Mouse (Mus musculus) natural killer cell, adult 2 months (primary cell): ENCODE results near the gene Snx9.
A peak's percentile ranks its signal among the peaks of the same experiment; 100 is the strongest.

Experiments
- DNase-seq, 2 experiments: peaks; one replicate each; pipeline ENCODE4 v3.0.0; 2022; ENCODE audit warnings: low spot score in 2 of 2

Snx9 gene

DNA sequence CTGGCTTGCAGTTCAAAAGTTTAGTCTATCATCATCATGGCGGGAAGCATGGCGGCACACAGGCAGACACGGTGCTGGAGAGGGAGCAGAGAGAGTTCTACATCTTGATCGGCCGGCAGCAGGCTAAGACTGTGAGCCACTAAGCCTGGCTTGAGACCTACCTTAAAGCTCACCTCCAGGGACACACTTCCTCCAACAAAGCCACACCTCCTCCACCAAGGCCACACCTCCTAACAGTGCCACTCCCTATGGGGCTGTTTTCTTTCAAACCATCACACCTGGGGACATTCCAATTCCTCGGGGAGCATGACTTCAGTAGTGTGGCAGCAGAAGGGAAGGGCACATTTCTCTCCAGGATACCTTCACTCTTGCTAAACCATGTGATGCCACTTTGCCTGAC lies 127.4 kb downstream of the Snx9 start:
- DNase-seq = no peak

DNA sequence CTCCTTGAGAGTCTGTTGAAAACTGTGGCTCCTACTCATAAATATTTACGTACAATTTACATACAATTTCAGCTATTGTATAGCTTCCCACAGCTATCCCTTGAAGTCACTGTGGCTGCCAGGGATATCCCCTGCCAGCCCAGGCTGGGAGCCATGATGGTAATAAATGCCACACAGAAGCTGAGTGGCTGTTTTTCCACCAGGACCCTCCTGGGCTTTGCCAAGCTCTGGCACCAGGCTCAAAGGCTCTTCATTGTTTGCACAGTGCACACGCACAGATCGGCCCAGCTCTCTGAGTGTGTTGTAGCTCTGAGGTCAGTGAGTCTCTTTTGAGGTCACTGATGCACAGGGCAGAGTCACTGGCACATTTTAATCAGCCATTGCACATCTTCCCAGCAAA lies 128.1 kb downstream of the Snx9 start:
- no peak for DNase-seq

DNA sequence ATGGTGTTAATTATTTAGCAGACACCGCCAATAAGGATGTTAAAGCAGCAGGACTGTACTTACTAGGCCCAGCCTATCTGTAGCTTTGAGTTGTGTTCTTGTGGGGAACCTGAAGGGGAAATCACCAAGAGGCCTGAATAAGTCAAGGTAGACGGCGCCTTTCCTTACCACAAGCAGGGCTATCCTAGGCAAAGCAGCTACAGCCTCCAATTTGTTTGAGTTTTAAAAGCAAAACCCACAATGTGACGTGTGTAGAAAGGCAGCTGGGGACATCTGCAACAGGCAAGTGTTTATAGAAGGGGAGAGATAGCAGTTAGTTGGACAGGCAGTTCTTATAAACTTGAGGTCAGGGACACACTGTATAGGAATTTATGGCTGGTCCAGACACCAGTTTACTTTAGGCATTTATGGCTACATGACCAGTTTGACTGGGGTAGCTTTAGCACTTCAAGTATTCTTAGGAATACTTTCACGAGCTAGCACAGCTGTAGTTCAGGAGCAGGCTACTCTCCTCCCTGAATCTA lies 129.2 kb downstream of the Snx9 start:
- no peak for DNase-seq

DNA sequence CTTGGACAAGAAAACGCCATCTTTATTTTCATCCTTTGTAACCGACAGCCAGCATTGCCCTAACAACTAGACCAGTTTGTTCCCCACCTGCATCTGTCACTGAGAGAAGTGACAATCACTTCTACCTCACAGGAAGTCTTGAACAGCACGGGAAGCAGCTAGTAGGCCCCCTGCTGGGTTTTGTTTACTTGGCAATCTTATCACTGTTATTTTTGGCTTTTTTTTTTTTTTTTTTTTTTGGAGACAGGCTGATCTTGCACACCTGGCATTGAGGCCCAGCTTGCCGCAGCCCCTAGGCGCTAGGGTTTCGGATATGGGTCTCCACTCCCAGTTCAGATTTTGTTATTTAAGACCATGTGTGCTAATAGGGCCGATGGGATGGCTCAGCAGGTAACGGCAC lies 132.4 kb downstream of the Snx9 start:
- DNase-seq = no peak

DNA sequence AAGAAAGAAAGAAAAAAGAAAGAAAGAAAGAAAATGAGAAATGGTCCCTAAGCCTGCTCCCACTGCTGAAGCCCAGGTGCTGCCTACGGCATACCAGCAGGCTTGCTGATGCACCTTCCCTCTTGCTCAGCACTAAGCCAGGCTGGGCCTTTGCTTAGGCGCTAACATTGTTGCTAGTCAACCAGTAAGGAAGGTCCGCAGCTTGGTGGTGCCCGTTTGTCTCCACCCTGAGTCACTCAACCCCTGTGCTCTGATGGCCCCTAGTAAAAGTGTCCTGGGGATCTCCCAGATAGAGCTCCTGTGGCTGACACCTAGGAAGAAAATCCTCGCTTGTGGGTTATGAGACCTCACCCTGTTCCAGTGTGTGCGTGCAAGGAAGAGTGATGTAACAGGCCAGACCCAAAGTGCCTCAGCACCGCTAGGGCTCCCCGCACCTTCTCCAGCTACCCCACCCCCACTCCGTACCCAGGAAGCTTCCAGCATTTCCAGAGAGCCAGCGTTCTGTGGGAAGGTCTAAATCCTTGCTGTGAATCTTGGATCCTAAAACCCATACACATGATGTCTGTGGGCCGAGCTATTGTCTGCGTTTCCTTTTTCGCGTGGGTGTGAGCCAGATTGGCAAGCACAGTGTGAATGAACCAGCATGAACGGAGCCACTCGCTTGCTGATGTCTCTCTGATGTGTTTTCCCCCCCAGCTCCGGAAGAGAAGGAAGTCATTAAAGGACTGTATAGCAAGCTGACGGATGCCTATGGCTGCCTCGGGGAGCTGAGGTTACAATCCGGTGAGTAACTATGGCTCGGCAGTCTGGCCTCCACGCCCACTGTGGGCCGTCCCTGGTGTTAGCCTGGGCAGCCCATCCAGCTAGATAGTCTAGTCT lies 134.2 kb downstream of the Snx9 start:
- DNase-seq = peak; percentile 71 to 85

DNA sequence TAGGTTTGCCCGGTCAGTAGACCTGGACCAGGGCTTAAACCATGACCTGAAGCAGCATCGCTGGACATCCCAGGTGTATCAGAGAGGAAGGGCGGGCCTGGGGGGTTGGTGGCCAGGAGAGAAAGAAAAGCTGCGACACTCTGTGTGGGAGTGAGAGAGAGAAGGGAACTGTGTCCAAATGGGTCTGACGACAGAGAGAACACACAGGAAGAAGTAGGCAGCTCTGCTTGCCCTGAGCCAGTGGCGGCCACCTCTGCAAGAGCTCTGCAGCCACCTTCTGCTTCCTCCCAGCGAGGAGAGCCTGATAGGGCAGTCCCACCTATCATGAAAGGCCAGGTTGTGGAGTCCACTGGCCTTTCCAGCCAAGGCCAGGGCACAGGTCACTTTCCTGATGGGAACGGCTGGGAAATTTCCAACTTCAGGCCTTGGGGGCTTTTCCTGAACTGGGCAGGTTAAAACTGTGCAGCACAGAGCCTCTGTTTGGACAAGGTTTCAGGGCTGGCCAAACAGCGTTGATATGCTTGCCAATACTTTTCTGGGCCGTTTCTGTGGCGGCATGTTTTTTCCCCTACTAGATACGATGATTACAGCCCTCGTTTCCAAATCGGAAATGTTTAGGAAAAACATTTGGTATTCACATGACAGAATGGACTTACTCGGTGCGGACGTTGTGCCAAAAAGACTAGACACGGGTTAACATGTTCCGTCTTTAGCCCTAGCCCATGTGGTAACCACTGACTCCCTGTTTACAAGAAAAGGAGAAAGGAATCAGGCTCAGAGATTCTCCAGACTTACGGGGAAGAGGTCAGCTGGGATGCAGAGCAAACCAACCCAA lies 135.3 kb downstream of the Snx9 start:
- DNase-seq = no peak

DNA sequence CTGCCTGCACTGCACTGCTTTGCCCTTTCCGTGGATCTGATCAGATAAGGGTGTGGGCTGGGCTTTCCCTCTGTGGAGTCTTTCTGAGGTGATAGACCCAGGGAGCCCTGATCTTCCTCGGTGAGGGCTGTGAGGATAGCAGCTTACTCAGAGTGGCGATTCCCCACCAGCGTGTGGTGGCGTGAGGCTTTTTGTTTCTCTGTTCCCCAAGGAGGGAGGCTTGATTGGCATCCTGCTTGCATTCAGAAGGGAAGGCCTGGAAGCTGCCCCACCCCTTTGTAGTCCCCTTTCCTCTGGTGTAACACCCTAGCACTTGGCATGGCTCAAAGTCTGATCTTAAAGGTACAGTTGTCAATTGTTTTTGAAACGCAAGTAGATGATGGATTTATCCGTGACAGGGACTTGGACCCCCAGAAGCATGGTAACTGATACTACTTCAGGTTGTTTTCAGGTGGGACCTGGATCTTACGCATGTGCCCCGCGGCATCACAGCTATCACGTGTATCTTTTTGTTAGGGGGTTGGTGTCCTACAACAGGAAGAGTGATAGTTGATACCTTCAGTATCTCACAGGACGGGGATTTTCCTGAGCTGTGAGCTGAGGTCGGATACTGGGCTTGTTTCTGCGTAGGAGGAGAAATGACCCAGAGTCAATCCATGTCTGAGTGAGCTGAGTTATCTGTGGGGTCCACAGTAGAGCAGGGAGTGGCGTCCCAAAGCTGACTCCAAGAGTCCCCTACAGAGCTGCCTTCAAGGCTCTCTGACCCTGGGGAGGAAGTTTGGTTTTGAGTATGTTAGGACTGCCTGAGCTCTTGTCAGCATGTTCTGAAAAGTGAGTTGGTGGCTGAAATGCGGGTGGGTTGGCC lies 136.2 kb downstream of the Snx9 start:
- no peak for DNase-seq

DNA sequence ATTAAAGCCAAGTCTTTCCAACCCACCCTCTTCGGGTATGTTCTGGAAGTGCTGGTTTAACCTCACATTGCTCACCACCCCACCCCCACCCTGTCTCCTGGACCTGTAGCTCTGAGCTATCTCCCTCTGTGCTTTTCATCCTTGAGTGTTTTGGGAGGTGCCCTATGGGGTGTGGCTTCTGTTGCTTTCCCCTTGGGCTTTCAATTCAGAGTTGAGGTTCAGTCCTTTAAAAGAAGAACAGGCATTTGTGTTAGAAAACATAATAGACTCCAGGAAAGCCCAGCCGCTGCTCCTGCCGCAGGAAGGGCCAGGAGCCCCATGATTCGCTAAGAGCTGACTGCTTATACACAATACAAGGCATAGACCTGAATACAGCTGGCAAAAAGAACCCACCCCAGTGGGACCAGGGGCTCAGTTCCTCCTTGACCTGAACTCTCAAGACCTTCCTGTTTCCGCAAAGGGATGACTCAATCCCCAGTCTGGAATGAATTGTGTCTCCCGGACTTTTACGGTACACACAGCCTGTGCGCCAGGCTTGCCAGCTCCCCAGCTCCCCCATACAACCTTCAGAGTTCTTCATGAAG lies 136.9 kb downstream of the Snx9 start:
- DNase-seq = no peak

DNA sequence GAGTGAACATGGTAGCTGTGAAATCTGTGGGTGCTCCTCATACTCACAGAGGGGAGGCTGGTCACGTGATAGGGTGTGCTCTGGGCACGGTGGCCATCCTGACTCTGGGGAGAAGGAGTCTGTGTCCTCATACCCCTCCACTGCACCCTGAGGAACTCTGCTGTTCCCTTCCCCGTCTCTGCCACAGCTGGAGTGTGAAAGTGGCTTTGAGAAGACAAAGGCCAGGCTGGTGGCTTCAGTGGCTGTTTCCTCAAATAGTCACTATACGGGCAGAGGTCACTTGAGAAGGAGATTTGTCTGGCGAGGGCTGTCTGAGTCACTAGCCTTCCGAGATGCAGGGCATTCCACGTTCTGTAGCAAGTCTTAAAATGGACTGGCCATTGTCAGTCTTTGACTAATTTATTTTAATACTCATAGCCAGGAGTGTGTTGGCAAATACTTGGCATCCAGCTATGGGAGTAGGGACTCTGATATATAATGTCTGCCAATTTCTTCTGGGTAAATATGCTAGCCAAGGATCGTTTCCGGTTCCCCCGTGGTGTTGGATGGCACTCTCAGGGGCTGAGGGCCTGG lies 137.5 kb downstream of the Snx9 start:
- no peak for DNase-seq

DNA sequence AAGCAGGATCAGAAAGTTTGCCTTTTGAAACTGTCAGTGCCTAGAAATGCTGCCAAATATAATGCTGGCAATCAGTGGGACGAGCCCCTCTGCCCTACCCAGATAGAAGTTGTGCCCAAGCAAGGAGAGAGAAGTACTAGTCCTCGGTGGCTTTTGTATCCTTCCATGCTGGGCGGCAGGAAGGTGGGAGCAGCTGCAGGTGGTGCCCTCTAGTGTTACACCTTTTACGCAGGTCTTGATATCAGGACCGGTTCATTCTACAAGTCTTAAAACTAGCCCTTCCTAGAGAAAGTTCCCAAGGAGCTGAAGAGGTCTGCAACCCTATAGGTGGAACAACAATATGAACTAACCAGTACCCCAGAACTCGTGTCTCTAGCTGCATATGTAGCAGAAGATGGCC lies 139.7 kb downstream of the Snx9 start:
- no peak for DNase-seq
